Mouse (Mus musculus) limb, embryonic 13.5 days (tissue): ENCODE data around the gene Mrps33. TPM values are rescaled to one million over a fixed set of nuclear protein-coding genes. Genes with fewer than 3 reads are reported as not detected.

Experiments used
- ATAC-seq: fragments of 200-750 bp; cut with Nextera tagmentation; 2 replicates; pipeline ENCODE4 v1.8.0; 2017; ENCODE audit warnings: low read depth, moderate number of reproducible peaks, moderate TSS enrichment; ENCODE audit not compliant: low FRiP score
- H3K27ac ChIP-seq: fragments of 300-500 bp; sonication (generic); 2 replicates; pipeline ENCODE4 v1.5.1; 2015; ENCODE audit warnings: inconsistent platforms, mild to moderate bottlenecking, moderate library complexity
- H3K27me3 ChIP-seq: fragments of 300-500 bp; sonication (generic); 2 replicates; pipeline ENCODE4 v1.6.1; 2015; ENCODE audit warnings: mild to moderate bottlenecking, inconsistent platforms
- H3K36me3 ChIP-seq: fragments of 300-500 bp; sonication (generic); 2 replicates; pipeline ENCODE4 v1.6.1; 2015; ENCODE audit warnings: inconsistent platforms, mild to moderate bottlenecking, moderate library complexity
- H3K4me1 ChIP-seq: fragments of 300-500 bp; sonication (generic); 2 replicates; pipeline ENCODE4 v1.6.1; 2015; ENCODE audit warnings: inconsistent platforms
- H3K4me2 ChIP-seq: fragments of 300-500 bp; sonication (generic); replicated peaks from 2 replicates; pipeline ENCODE4 v1.6.1; 2015; ENCODE audit warnings: inconsistent platforms, mild to moderate bottlenecking, moderate library complexity
- H3K4me3 ChIP-seq: fragments of 300-500 bp; sonication (generic); 2 replicates; pipeline ENCODE4 v1.5.1; 2015; ENCODE audit warnings: moderate library complexity, mild to moderate bottlenecking, inconsistent platforms
- H3K9ac ChIP-seq: fragments of 300-500 bp; sonication (generic); 2 replicates; pipeline ENCODE4 v1.6.1; 2015; ENCODE audit warnings: mild to moderate bottlenecking, inconsistent platforms
- H3K9me3 ChIP-seq: fragments of 300-500 bp; sonication (generic); 2 replicates; pipeline ENCODE4 v1.6.1; 2016; ENCODE audit warnings: inconsistent platforms
- WGBS: fragments of 180-500 bp; shearing (Covaris S2); methylation state at CpG from one replicate; pipeline ENCODE4 v1.1.7; 2015; 5-methylcytosine and 5-hydroxymethylcytosine counted together
- polyA plus RNA-seq: library from polyadenylated mRNA; unstranded; fragments of >200 nt; fragmentation: Nextera tagmentation; extraction: Ambion mirVana; gene quantifications from 2 replicates; pipeline ENCODE4 v1.2.1, GENCODE M21; 2015

The Mrps33 gene
- polyA plus RNA-seq, result 197 and 205 TPM in 2 replicates

DNA sequence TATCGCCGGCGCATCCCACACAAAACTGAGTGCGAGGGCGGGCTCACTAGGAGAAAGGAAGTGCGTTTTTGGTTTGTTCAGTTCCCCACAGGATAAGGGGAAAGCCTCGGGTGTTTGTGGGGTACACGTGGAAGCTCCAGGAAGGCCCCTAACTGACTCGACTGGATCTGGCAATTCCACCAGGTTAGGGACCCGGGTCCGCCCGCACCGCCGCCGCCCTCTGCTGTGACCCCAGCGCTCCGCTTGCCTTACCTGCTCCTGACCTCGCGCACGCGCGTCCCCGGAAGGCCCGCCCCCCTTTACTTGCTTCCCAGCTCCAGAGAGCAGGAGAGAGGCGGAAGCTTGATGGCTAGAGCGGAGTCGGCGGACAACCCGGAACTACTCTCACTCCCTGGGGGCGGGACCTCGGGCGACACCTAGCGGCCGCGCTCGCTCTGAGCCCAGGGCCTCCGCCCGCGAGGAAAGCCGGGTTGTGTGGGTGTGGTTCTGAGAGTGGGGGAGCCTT, at the start of gene Mrps33:
Mrps33 (minus strand) TSS at position 377 of the 505 bp plus-strand sequence.
- peak within 1 kb of the TSS; percentile 76 for H3K9ac ChIP-seq
- H3K4me2 ChIP-seq, result peak within 1 kb of the TSS; percentile 66
- no peaks in the 10 kb centered on the region; the same call in 1 of the 2 replicates for H3K36me3 ChIP-seq
- 0 out of 2 replicates have a peak, but pooled peaks cover 3% of the 10 kb centered on the region for H3K4me1 ChIP-seq
- H3K27me3 ChIP-seq, result no peaks in the 10 kb centered on the region
- under 1% methylated on average over 40 of the region's 40 CpGs for WGBS
- no peaks in the 10 kb centered on the region for H3K9me3 ChIP-seq
- peak; percentile 99 for ATAC-seq
- H3K4me3 ChIP-seq, result peak within 1 kb of the TSS; percentile 67
- peak within 1 kb of the TSS; percentile 22; the same call in 1 of the 2 replicates for H3K27ac ChIP-seq

DNA sequence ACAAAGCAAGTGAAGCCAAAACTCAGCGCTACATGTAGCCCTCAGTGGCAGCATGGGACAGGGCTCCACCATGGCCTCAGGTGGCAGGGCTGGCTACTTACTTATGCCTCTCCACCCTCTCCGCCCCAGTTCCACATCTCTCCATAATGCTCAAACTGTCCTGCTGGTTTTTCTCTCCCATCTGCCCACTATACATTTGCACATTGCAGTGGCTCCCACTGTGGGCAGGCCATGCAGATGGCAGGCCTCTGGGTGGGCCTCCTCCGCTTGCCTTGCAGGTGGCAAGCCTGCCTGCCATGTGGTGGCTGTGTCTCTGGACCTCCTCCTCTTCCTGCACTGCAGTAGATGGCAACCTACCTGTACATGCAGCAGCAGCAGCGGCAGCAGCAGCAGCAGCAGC, 38.9 kb upstream of the Mrps33 start:
- H3K4me2 ChIP-seq, result no peak overlapping the region
- H3K27me3 ChIP-seq, result no peaks in the 10 kb centered on the region
- H3K36me3 ChIP-seq, result no peaks in the 10 kb centered on the region
- H3K4me1 ChIP-seq, result no peaks in the 10 kb centered on the region
- no peak overlapping the region for H3K9ac ChIP-seq
- 88% methylated on average over 4 of the region's 4 CpGs for WGBS
- no peak overlapping the region for H3K27ac ChIP-seq
- no peak overlapping the region for H3K4me3 ChIP-seq
- ATAC-seq, result no peak
- H3K9me3 ChIP-seq, result no peaks in the 10 kb centered on the region

DNA sequence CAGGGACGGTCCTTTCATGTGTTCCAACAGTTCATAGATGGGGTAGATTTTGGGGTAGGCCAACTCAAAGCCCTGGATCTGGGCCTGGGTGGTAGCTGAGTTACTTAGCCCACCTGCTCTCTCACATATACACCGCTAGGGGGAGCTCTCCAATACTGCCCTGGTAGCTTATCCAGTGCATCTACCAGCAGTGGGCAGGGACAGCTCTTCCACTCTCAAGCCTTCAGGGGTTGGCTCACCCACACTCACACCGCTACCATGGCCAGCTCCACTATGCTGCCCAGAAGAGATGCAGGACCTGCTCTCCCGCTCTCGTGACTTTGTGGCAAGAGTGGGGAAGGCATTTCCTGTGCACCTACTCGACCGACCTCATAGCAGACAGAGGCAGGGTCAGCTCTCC, 38.0 kb upstream of the Mrps33 start:
- Histone ChIP-seq H3K4me2 (no peak overlapping the region), H3K27ac (no peak overlapping the region), H3K4me1 (no peaks in the 10 kb centered on the region), H3K27me3 (no peaks in the 10 kb centered on the region), H3K4me3 (no peak overlapping the region), H3K36me3 (no peaks in the 10 kb centered on the region), H3K9ac (no peak overlapping the region), H3K9me3 (no peaks in the 10 kb centered on the region)
- 40% methylated on average over 7 of the region's 7 CpGs for WGBS
- ATAC-seq, result no peak

DNA sequence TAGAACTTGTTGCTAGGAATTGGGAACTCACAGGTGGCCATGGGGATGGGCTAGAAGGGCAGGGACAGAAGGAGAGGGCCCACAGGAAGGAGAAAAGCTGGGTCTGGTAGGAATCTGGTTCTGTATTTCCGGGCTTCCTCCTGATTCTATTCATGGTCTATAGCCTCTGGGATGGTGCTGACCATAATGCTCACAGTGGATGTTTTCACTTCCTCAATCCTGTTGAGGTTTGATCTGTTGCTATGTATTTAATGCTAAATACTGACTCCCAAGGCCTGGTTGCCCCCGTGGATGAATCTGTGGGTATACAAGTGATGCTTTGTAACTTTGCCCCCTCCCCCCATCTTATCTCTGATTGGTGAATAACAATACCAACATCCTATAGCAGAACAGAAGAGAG, 36.8 kb upstream of the Mrps33 start:
- WGBS, result 72% methylated on average over 2 of the region's 2 CpGs
- H3K36me3 ChIP-seq, result no peaks in the 10 kb centered on the region
- H3K9ac ChIP-seq, result no peak overlapping the region
- no peak for ATAC-seq
- H3K27me3 ChIP-seq, result no peaks in the 10 kb centered on the region
- H3K9me3 ChIP-seq, result 0 out of 2 replicates have a peak, but pooled peaks cover 5% of the 10 kb centered on the region
- H3K4me1 ChIP-seq, result no peaks in the 10 kb centered on the region
- H3K4me2 ChIP-seq, result no peak overlapping the region
- no peak overlapping the region for H3K27ac ChIP-seq
- H3K4me3 ChIP-seq, result no peak overlapping the region

DNA sequence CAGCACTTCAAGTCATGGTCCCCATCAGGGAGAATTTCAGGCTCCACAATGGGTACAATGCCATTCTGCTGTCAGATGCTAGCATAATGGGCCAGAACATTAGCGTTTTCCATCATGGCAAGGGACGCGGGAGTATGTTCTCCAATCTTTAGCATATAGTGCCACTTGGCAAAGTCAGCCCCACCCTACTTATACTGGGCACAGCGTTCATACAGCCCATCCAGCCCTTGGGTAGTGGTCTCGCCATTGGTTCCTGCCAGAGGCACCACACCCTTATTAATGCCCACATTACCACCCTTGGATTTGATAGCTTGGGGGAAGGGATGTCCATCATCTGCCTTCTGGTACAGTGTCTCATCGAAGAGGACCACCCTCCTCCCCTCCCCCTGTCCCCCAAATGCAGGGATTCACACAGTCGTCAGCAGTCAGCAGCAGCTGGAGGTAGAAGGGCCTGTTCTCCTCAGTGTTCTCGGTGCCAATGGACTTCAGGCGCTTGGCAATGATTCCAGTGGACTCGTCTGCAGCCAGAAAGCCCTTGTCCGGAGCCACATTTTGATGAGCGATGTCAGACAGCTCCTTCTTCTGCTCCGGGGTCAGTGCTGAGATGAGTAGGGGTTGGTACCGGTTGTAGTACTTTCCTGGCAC, 33.0 kb upstream of the Mrps33 start:
- no peaks in the 10 kb centered on the region for H3K27me3 ChIP-seq
- 90% methylated on average over 14 of the region's 14 CpGs for WGBS
- H3K9ac ChIP-seq, result no peak overlapping the region
- H3K27ac ChIP-seq, result no peak overlapping the region
- H3K4me3 ChIP-seq, result no peak overlapping the region
- H3K36me3 ChIP-seq, result no peaks in the 10 kb centered on the region
- no peak for ATAC-seq
- H3K4me1 ChIP-seq, result no peaks in the 10 kb centered on the region
- no peak overlapping the region for H3K4me2 ChIP-seq
- H3K9me3 ChIP-seq, result 0 out of 2 replicates have a peak, but pooled peaks cover 5% of the 10 kb centered on the region

DNA sequence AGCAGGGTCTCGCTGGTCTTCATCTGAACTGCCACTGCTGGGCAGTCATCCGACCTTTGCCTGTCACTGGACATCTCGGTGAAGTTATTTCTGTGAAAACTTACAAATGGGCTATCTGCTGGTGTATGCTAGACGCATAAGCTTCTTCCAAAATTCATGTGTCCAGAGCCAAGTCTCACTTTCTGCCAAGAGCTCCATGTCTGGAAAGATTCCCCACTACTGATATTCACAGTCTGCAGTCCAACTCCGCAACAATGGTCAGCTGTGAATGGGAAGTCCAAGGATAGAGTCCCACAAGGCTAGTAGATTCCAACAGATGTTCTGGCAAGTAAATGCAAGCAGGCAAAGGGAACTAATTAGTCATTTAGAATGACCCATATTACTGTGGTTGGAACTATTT, 17.9 kb upstream of the Mrps33 start:
- ATAC-seq, result no peak
- H3K27ac ChIP-seq, result no peak overlapping the region
- no peak overlapping the region for H3K9ac ChIP-seq
- H3K4me2 ChIP-seq, result no peak overlapping the region
- H3K36me3 ChIP-seq, result no peaks in the 10 kb centered on the region
- H3K9me3 ChIP-seq, result no peaks in the 10 kb centered on the region
- WGBS, result 82% methylated on average over 5 of the region's 5 CpGs
- no peak overlapping the region for H3K4me3 ChIP-seq
- no peaks in the 10 kb centered on the region for H3K4me1 ChIP-seq
- no peaks in the 10 kb centered on the region for H3K27me3 ChIP-seq

DNA sequence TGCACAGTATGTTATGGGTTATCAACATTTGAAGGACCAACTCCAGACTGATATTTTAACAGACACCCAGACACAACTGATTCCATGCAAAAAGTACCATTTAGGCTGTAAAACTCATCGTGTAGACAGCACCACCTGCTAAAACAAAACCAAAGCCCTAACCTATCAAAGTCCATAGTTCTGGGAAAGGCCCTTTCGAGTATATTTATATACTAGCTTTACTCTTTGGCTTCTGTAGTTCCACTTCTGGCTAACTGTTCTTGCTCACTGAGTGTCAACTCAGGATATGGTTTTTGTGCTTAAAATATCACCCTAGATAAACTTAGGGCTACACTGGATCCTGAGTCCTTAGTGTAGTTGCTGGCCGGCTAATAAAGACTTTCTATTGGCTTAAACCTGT, 10.5 kb upstream of the Mrps33 start:
- H3K4me1 ChIP-seq, result no peaks in the 10 kb centered on the region
- no peaks in the 10 kb centered on the region for H3K36me3 ChIP-seq
- no peak overlapping the region for H3K27ac ChIP-seq
- 80% methylated on average over 3 of the region's 3 CpGs for WGBS
- ATAC-seq, result no peak
- H3K4me3 ChIP-seq, result no peak overlapping the region
- H3K27me3 ChIP-seq, result no peaks in the 10 kb centered on the region
- H3K4me2 ChIP-seq, result no peak overlapping the region
- H3K9ac ChIP-seq, result no peak overlapping the region
- no peaks in the 10 kb centered on the region for H3K9me3 ChIP-seq

DNA sequence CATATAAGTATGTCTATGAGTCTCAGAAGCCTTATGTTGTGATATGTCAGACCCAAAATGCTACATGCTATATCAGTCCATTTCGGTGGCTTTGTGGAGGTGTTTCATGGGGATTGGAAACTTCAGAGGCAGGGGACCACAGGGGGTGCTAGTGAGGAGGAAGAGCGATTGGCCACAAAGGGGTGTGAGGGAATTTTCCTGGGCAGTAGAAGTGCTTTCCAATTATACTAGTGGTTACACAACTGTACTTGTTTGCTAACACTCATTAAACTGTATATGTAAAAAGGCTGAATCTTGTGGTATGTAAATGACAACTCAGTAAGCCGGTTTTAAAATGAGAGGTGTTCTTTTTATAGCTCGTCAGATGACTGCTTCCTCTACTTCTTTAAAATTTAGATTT, 8.1 kb upstream of the Mrps33 start:
- Histone ChIP-seq H3K4me3 (no peak overlapping the region), H3K36me3 (no peaks in the 10 kb centered on the region), H3K27me3 (no peaks in the 10 kb centered on the region), H3K4me2 (no peak overlapping the region), H3K4me1 (no peaks in the 10 kb centered on the region), H3K9me3 (no peaks in the 10 kb centered on the region), H3K27ac (no peak overlapping the region), H3K9ac (no peak overlapping the region)
- WGBS, result 50% methylated on average over 4 of the region's 4 CpGs
- no peak for ATAC-seq

DNA sequence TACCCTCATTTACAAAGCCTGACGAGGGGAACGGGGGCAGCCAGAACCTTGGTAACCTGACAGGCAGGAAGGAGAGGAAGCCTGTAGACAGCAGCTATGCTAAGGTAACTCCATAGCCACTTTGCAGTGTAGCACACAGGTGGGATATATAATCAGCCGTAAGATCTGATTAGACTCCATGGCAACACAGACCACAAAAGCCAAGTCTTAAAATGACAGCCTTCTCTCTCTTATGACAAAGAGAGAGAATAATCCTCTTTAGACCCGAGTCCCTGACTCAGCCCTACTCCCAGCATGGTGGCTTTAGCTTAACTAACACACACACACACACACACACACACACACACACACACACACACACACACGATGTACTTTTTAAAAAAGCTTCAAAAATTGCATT, 2.3 kb downstream of the Mrps33 start:
- H3K4me2 ChIP-seq, result no peak overlapping the region
- no peak overlapping the region for H3K27ac ChIP-seq
- H3K36me3 ChIP-seq, result peaks cover 4% of the 10 kb centered on the region
- H3K4me3 ChIP-seq, result no peak overlapping the region
- H3K9ac ChIP-seq, result no peak overlapping the region
- no peak for ATAC-seq
- H3K9me3 ChIP-seq, result no peaks in the 10 kb centered on the region
- no peaks in the 10 kb centered on the region for H3K27me3 ChIP-seq
- WGBS, result 70% methylated on average over 5 of the region's 5 CpGs
- 0 out of 2 replicates have a peak, but pooled peaks cover 3% of the 10 kb centered on the region for H3K4me1 ChIP-seq

DNA sequence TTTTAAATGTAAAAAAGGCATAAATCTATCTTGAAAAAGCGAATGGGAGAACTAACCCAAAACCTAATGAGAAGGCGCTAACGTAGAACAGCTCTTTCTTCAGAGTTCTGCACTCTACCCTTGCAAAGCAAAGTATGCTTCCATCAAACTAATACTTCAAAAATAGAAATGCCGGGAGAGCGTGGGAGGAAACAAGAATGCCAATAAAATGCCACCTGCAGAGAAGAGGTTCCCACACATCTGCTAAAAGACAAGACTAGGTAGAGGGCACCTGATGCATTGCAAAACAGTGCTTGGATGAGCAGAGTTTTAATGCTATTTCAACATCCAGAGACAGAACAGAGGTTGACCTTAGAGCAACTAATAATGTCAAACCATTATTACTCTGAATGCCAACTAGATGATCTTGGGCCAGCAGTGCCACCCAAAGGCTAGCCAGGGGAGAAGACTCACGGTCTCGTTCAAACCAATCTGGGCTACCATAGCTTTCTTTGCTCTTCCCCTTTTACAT, 3.7 kb downstream of the Mrps33 start:
- peaks cover 13% of the 10 kb centered on the region for H3K36me3 ChIP-seq
- H3K4me2 ChIP-seq, result no peak overlapping the region
- H3K4me1 ChIP-seq, result 0 out of 2 replicates have a peak, but pooled peaks cover 3% of the 10 kb centered on the region
- no peak overlapping the region for H3K27ac ChIP-seq
- no peaks in the 10 kb centered on the region for H3K9me3 ChIP-seq
- H3K9ac ChIP-seq, result no peak overlapping the region
- ATAC-seq, result no peak
- H3K27me3 ChIP-seq, result no peaks in the 10 kb centered on the region
- 91% methylated on average over 7 of the region's 7 CpGs for WGBS
- H3K4me3 ChIP-seq, result no peak overlapping the region

DNA sequence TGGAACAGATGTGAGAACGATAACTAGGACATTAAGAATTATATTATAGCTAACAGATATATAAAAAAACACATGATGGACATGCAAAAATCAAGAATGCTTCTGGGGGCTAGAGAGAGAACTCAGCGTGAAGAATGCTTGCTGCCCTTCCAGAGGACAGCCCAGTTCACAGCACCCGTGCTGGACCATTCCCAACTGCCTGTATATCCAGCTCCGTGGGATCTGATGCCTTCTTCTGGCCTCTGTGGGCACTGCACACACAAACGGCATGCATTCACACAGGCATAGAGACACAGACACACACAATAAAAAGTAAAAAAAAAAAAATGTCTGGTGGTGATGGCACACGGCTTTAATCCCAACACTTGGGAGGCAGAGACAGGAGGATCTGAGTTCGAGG, 4.5 kb downstream of the Mrps33 start:
- Histone ChIP-seq H3K27ac (no peak overlapping the region), H3K4me2 (no peak overlapping the region), H3K4me3 (no peak overlapping the region), H3K4me1 (0 out of 2 replicates have a peak, but pooled peaks cover 3% of the 10 kb centered on the region), H3K9me3 (no peaks in the 10 kb centered on the region), H3K9ac (no peak overlapping the region), H3K27me3 (no peaks in the 10 kb centered on the region), H3K36me3 (peaks cover 18% of the 10 kb centered on the region)
- ATAC-seq, result no peak
- whole genome bisulfite sequencing, result 92% methylated on average over 7 of the region's 7 CpGs

DNA sequence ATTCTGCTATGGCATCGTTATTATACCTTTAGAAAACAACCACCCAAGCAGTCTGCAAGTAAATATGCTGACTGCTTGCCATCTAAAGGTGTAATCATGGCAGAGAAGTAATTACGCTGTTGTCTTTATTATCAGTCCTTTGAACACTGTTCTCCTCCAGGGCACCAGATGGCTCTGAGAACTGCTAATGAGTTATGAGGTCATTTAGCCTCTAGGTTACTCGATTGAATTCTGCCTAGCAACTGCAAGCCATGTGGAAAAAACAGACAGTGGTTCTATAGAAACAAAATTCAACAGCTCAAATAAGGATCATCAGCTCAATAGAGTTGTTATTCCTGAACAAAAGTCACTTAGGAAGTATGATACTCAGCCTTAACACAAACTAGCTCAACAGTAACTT, 4.9 kb downstream of the Mrps33 start:
- ATAC-seq, result no peak

More for the DNA sequence above, 4.9 kb downstream of the Mrps33 start:
- Histone ChIP-seq H3K27ac (no peak overlapping the region), H3K9ac (no peak overlapping the region), H3K4me3 (no peak overlapping the region), H3K4me2 (no peak overlapping the region), H3K4me1 (0 out of 2 replicates have a peak, but pooled peaks cover 3% of the 10 kb centered on the region), H3K9me3 (no peaks in the 10 kb centered on the region), H3K27me3 (no peaks in the 10 kb centered on the region), H3K36me3 (peaks cover 22% of the 10 kb centered on the region)
- WGBS, result 45% methylated on average over 3 of the region's 3 CpGs
